Comparison of ENCODE assay signal across 20 mouse cellular contexts in the genomic region with DNA sequence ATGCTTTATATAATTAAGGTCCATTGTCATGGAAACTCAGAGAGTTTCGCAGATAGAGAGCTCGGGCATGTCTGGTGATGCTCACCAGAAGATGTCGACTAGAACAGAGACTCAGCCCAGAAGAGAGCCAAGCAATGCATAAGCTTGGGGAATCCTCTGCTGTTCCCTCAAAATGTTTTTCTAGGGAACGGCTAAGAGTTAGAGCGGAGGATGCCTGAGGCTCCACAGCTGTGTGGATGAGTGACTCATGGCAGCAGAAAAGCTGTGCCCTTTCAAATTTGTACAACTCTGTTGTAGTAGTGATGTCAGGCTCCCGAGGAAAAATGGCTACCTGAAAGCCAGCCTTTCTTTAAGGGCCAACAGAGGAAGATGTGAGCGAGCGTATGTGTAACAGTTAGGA.
"Had no signal": no experiment of that assay in that cellular context is flagged by ENCODE, and none has a peak within 500 bp of the region (broad histone marks: within the 10 kb centered on the region; RNA-seq: fewer than 3 reads in every experiment).

No protein-coding gene starts in this region.

- H3K9ac ChIP-seq: liver, embryonic 13.5 days; liver, embryonic 15.5 days; liver, postnatal 0 days; lung, embryonic 15.5 days; midbrain, embryonic 13.5 days; neural tube, embryonic 12.5 days had no signal

- H3K4me2 ChIP-seq: liver, embryonic 13.5 days; liver, embryonic 15.5 days; lung, embryonic 15.5 days; midbrain, embryonic 11.5 days; midbrain, embryonic 13.5 days; neural tube, embryonic 12.5 days had no signal

- H3K27ac ChIP-seq: liver, embryonic 13.5 days; liver, embryonic 15.5 days; lung, embryonic 15.5 days; macrophage; midbrain, embryonic 13.5 days; neural tube, embryonic 12.5 days had no signal

- H3K36me3 ChIP-seq: liver, embryonic 13.5 days; liver, embryonic 15.5 days; lung, embryonic 15.5 days; midbrain, embryonic 13.5 days; neural tube, embryonic 12.5 days had no signal

- DNase-seq: liver, embryonic 13.5 days; liver, postnatal 0 days; lung, adult 2 months; lung, postnatal 14 days; lung, postnatal 36 days; retina, postnatal 1 day; right cerebral cortex, postnatal 25 days; right cerebral cortex, postnatal 4 days; spleen, adult 18-20 months; thymus, adult 18-20 months; thymus, postnatal 14 days; thymus, postnatal 36 days had no signal

- H3K27me3 ChIP-seq: liver, embryonic 13.5 days; liver, embryonic 15.5 days; lung, embryonic 15.5 days; megakaryocyte, embryonic 14.5 days; midbrain, embryonic 13.5 days; neural tube, embryonic 12.5 days had no signal

- H3K4me3 ChIP-seq: liver, embryonic 13.5 days; liver, embryonic 15.5 days; lung, embryonic 15.5 days; megakaryocyte, embryonic 14.5 days; midbrain, embryonic 13.5 days; neural tube, embryonic 12.5 days had no signal

- ATAC-seq: liver, postnatal 0 days; lung, postnatal 0 days; midbrain, embryonic 13.5 days had no signal

- H3K9me3 ChIP-seq: liver, embryonic 13.5 days; liver, embryonic 15.5 days; lung, embryonic 15.5 days; midbrain, embryonic 13.5 days; neural tube, embryonic 12.5 days had no signal

- H3K4me1 ChIP-seq: liver, embryonic 13.5 days; liver, embryonic 15.5 days; lung, embryonic 15.5 days; megakaryocyte, embryonic 14.5 days; midbrain, embryonic 13.5 days; neural tube, embryonic 12.5 days had no signal
